Mouse (Mus musculus) intestine, embryonic 15.5 days (tissue): Measurements from ENCODE around the gene Rab8b. TPM values are rescaled to one million over a fixed set of nuclear protein-coding genes. Genes with fewer than 3 reads are reported as not detected.

Experiments
- ATAC-seq: fragments of 200-750 bp; cut with Nextera tagmentation; 2 replicates; pipeline ENCODE4 v1.8.0; 2017; ENCODE audit warnings: moderate TSS enrichment, moderate library complexity
- H3K27ac ChIP-seq: fragments of 300-500 bp; sonication (generic); 2 replicates; pipeline ENCODE4 v1.5.1; 2015; ENCODE audit warnings: mild to moderate bottlenecking, inconsistent platforms
- H3K27me3 ChIP-seq: fragments of 300-500 bp; sonication (generic); replicated peaks from 2 replicates; pipeline ENCODE4 v1.6.1; 2015; ENCODE audit warnings: inconsistent platforms
- H3K36me3 ChIP-seq: fragments of 300-500 bp; sonication (generic); 2 replicates; pipeline ENCODE4 v1.6.1; 2015; ENCODE audit warnings: inconsistent platforms
- H3K4me1 ChIP-seq: fragments of 300-500 bp; sonication (generic); replicated peaks from 2 replicates; pipeline ENCODE4 v1.6.1; 2015; ENCODE audit warnings: inconsistent platforms
- H3K4me2 ChIP-seq: fragments of 300-500 bp; sonication (generic); replicated peaks from 2 replicates; pipeline ENCODE4 v1.6.1; 2015; ENCODE audit warnings: mild to moderate bottlenecking, inconsistent platforms
- H3K4me3 ChIP-seq: fragments of 300-500 bp; sonication (generic); replicated peaks from 2 replicates; pipeline ENCODE4 v1.5.1; 2015; ENCODE audit warnings: inconsistent platforms
- H3K9ac ChIP-seq: fragments of 300-500 bp; sonication (generic); 2 replicates; pipeline ENCODE4 v1.6.1; 2015; ENCODE audit warnings: inconsistent platforms
- H3K9me3 ChIP-seq: fragments of 300-500 bp; sonication (generic); 2 replicates; pipeline ENCODE4 v1.6.1; 2016; ENCODE audit warnings: inconsistent platforms
- WGBS: fragments of 180-500 bp; shearing (Covaris S2); methylation state at CpG from one replicate; pipeline ENCODE4 v1.1.7; 2015; 5-methylcytosine and 5-hydroxymethylcytosine counted together
- polyA plus RNA-seq: library from polyadenylated mRNA; unstranded; fragments of >200 nt; fragmentation: Nextera tagmentation; extraction: Ambion mirVana; gene quantifications from 2 replicates; pipeline ENCODE4 v1.2.1, GENCODE M21; 2015

Rab8b gene
- 20.5 and 20.6 TPM in 2 replicates for polyA plus RNA-seq

GRCm38 (mm10) chr9:66919382-66919971 lies at the start of gene Rab8b:
Gene Rab8b (minus strand): TSS chr9:66919687.
- H3K4me2 ChIP-seq: peak within 1 kb of the TSS; percentile 79
- peaks cover 12% of the 10 kb centered on the region for H3K4me1 ChIP-seq
- H3K9me3 ChIP-seq: no peaks in the 10 kb centered on the region
- under 1% methylated on average over 49 of the region's 49 CpGs for WGBS
- no peaks in the 10 kb centered on the region for H3K27me3 ChIP-seq
- H3K9ac ChIP-seq: peak within 1 kb of the TSS; percentile 90
- peak within 1 kb of the TSS; percentile 85 for H3K4me3 ChIP-seq
- no peaks in the 10 kb centered on the region for H3K36me3 ChIP-seq
- ATAC-seq: peak; percentile 99
- H3K27ac ChIP-seq: peak within 1 kb of the TSS; percentile 92

GRCm38 (mm10) chr9:66967492-66967891 lies 48.0 kb upstream of the Rab8b start:
- H3K9me3 ChIP-seq: no peaks in the 10 kb centered on the region
- H3K4me3 ChIP-seq: no peak overlapping the region
- H3K27me3 ChIP-seq: no peaks in the 10 kb centered on the region
- H3K9ac ChIP-seq: no peak overlapping the region
- no peak overlapping the region for H3K4me2 ChIP-seq
- H3K27ac ChIP-seq: no peak overlapping the region
- no peaks in the 10 kb centered on the region for H3K4me1 ChIP-seq
- ATAC-seq: no peak
- no peaks in the 10 kb centered on the region for H3K36me3 ChIP-seq
- 50% methylated on average over 8 of the region's 8 CpGs for WGBS

- no peak overlapping the region for H3K27ac ChIP-seq
- H3K4me1 ChIP-seq: no peaks in the 10 kb centered on the region
- ATAC-seq: no peak
- no peaks in the 10 kb centered on the region for H3K27me3 ChIP-seq
- 82% methylated on average over 3 of the region's 3 CpGs for WGBS
- no peaks in the 10 kb centered on the region for H3K9me3 ChIP-seq
- H3K9ac ChIP-seq: no peak overlapping the region
- no peak overlapping the region for H3K4me2 ChIP-seq
- H3K4me3 ChIP-seq: no peak overlapping the region
- H3K36me3 ChIP-seq: no peaks in the 10 kb centered on the region
Observed at GRCm38 (mm10) chr9:66961478-66961877, 42.0 kb upstream of the Rab8b start.

GRCm38 (mm10) chr9:66957451-66957850 lies 38.0 kb upstream of the Rab8b start:
- H3K9me3 ChIP-seq: no peaks in the 10 kb centered on the region
- 88% methylated on average over 3 of the region's 3 CpGs for WGBS
- no peak overlapping the region for H3K4me2 ChIP-seq
- H3K36me3 ChIP-seq: no peaks in the 10 kb centered on the region
- H3K27ac ChIP-seq: no peak overlapping the region
- H3K9ac ChIP-seq: no peak overlapping the region
- ATAC-seq: no peak
- no peak overlapping the region for H3K4me3 ChIP-seq
- no peaks in the 10 kb centered on the region for H3K27me3 ChIP-seq
- no peaks in the 10 kb centered on the region for H3K4me1 ChIP-seq

- Histone ChIP-seq H3K27me3 (no peaks in the 10 kb centered on the region), H3K4me1 (no peaks in the 10 kb centered on the region), H3K27ac (no peak overlapping the region), H3K4me2 (no peak overlapping the region), H3K36me3 (0 out of 2 replicates have a peak, but pooled peaks cover 5% of the 10 kb centered on the region), H3K4me3 (no peak overlapping the region), H3K9me3 (no peaks in the 10 kb centered on the region), H3K9ac (no peak overlapping the region)
- no peak for ATAC-seq
- 77% methylated on average over 2 of the region's 2 CpGs for WGBS
Observed at GRCm38 (mm10) chr9:66952886-66953285, 33.4 kb upstream of the Rab8b start.

- H3K9me3 ChIP-seq: no peaks in the 10 kb centered on the region
- no peak overlapping the region for H3K9ac ChIP-seq
- WGBS: 78% methylated on average over 8 of the region's 8 CpGs
- 0 out of 2 replicates have a peak, but pooled peaks cover 5% of the 10 kb centered on the region for H3K36me3 ChIP-seq
- no peak for ATAC-seq
- H3K4me2 ChIP-seq: no peak overlapping the region
- no peak overlapping the region for H3K27ac ChIP-seq
- H3K27me3 ChIP-seq: no peaks in the 10 kb centered on the region
- H3K4me1 ChIP-seq: no peaks in the 10 kb centered on the region
- H3K4me3 ChIP-seq: no peak overlapping the region
Observed at GRCm38 (mm10) chr9:66952321-66952720, 32.8 kb upstream of the Rab8b start.

GRCm38 (mm10) chr9:66948536-66948935 lies 29.0 kb upstream of the Rab8b start:
- no peaks in the 10 kb centered on the region for H3K27me3 ChIP-seq
- 94% methylated on average over 2 of the region's 2 CpGs for WGBS
- H3K9me3 ChIP-seq: no peaks in the 10 kb centered on the region
- no peak overlapping the region for H3K27ac ChIP-seq
- no peak overlapping the region for H3K4me2 ChIP-seq
- ATAC-seq: no peak
- H3K4me1 ChIP-seq: 0 out of 2 replicates have a peak, but pooled peaks cover 2% of the 10 kb centered on the region
- H3K4me3 ChIP-seq: no peak overlapping the region
- 0 out of 2 replicates have a peak, but pooled peaks cover 5% of the 10 kb centered on the region for H3K36me3 ChIP-seq
- H3K9ac ChIP-seq: no peak overlapping the region

- Histone ChIP-seq H3K36me3 (0 out of 2 replicates have a peak, but pooled peaks cover 5% of the 10 kb centered on the region), H3K27me3 (no peaks in the 10 kb centered on the region), H3K9ac (peak within 1 kb of the TSS; percentile 96), H3K9me3 (no peaks in the 10 kb centered on the region), H3K4me3 (peak within 1 kb of the TSS; percentile 91), H3K27ac (peak within 1 kb of the TSS; percentile 96), H3K4me2 (peak within 1 kb of the TSS; percentile 70), H3K4me1 (0 out of 2 replicates have a peak, but pooled peaks cover 2% of the 10 kb centered on the region)
- peak; percentile 99 for ATAC-seq
- WGBS: under 1% methylated on average over 77 of the region's 77 CpGs
Observed at GRCm38 (mm10) chr9:66945647-66946641, 26.5 kb upstream of the Rab8b start, which contains the start of gene Rps27l. Gene Rps27l (plus strand): TSS chr9:66946086.

- no peak for ATAC-seq
- Histone ChIP-seq H3K9ac (peak overlapping the region; percentile 96; the same call in 1 of the 2 replicates), H3K9me3 (no peaks in the 10 kb centered on the region)
Observed at GRCm38 (mm10) chr9:66945161-66945560, 25.7 kb upstream of the Rab8b start.

GRCm38 (mm10) chr9:66938836-66939235 lies 19.3 kb upstream of the Rab8b start:
- Histone ChIP-seq H3K27me3 (no peaks in the 10 kb centered on the region), H3K4me3 (no peak overlapping the region), H3K4me1 (no peaks in the 10 kb centered on the region), H3K4me2 (no peak overlapping the region), H3K9me3 (no peaks in the 10 kb centered on the region), H3K9ac (no peak overlapping the region), H3K36me3 (no peaks in the 10 kb centered on the region), H3K27ac (no peak overlapping the region)
- 6% methylated on average over 4 of the region's 4 CpGs for WGBS
- ATAC-seq: peak; percentile 53; the same call in 1 of the 2 replicates

More at GRCm38 (mm10) chr9:66945161-66945560, 25.7 kb upstream of the Rab8b start:
- H3K27ac ChIP-seq: peak overlapping the region; percentile 96
- H3K4me3 ChIP-seq: peak overlapping the region; percentile 91
- H3K4me2 ChIP-seq: peak overlapping the region; percentile 67
- H3K4me1 ChIP-seq: 0 out of 2 replicates have a peak, but pooled peaks cover 2% of the 10 kb centered on the region
- 0 out of 2 replicates have a peak, but pooled peaks cover 5% of the 10 kb centered on the region for H3K36me3 ChIP-seq
- 13% methylated on average over 4 of the region's 4 CpGs for WGBS
- H3K27me3 ChIP-seq: no peaks in the 10 kb centered on the region

- no peak for ATAC-seq
- 59% methylated on average over 8 of the region's 8 CpGs for WGBS
- no peaks in the 10 kb centered on the region for H3K9me3 ChIP-seq
- no peak overlapping the region for H3K9ac ChIP-seq
- no peak overlapping the region for H3K27ac ChIP-seq
- no peaks in the 10 kb centered on the region for H3K4me1 ChIP-seq
- H3K4me2 ChIP-seq: no peak overlapping the region
- no peaks in the 10 kb centered on the region for H3K27me3 ChIP-seq
- no peaks in the 10 kb centered on the region for H3K36me3 ChIP-seq
- no peak overlapping the region for H3K4me3 ChIP-seq
Observed at GRCm38 (mm10) chr9:66937507-66937906, 18.0 kb upstream of the Rab8b start.
